In genomic region chr11:87986831-87987793, GRCm38 (mm10) we compare ENCODE assay signal across 8 mouse cellular contexts. TPM values are rescaled to one million over a fixed set of nuclear protein-coding genes. Genes with fewer than 3 reads are reported as not detected.
DNase-seq lines count a peak whose midpoint lies in the region; ATAC-seq lines count a peak whose summit lies in the region.

TSS of gene Dynll2 (minus strand) at chr11:87987533.

- peaks cover 4% of the 10 kb centered on the region; the same call in 1 of the 2 replicates for H3K4me1 ChIP-seq in hindbrain, embryonic 11.5 days (replicated peaks; ENCODE audit: control insufficient read depth, insufficient read depth, low read length)

- H3K9me3 ChIP-seq in hindbrain, embryonic 11.5 days (ENCODE audit: control insufficient read depth, low read length), result no peaks in the 10 kb centered on the region

- WGBS in hindbrain, embryonic 11.5 days, result under 1% methylated on average over 72 of the region's 107 CpGs

- H3K27me3 ChIP-seq in hindbrain, embryonic 11.5 days (ENCODE audit: control insufficient read depth, insufficient read depth, low read length), result no peaks in the 10 kb centered on the region

- peak; percentile 96 for DNase-seq in R1 (ENCODE audit: low read depth, low spot score)
- DNase-seq in cerebellum, postnatal 10 days, result peak; percentile 97 to 98
- DNase-seq in frontal cortex, postnatal 10 days (ENCODE audit: low spot score in 2 of 2), result peak; percentile 81 to 87
- DNase-seq in hindbrain, embryonic 11.5 days (ENCODE audit: low spot score), result peak; percentile 96
- peak; percentile 82 to 89 for DNase-seq in layer of hippocampus, postnatal 14 days (ENCODE audit: low spot score in 2 of 2)
- peak; percentile 90 for DNase-seq in lung, postnatal 10 days
- peak; percentile 89 for DNase-seq in ovary, postnatal 36 days (ENCODE audit: low spot score)
- DNase-seq in thymus, postnatal 14 days, result peak; percentile 88

- peak within 1 kb of the TSS; percentile 93 for H3K4me3 ChIP-seq in hindbrain, embryonic 11.5 days (ENCODE audit: low read depth, low read length)

- ATAC-seq in hindbrain, embryonic 11.5 days (ENCODE audit: low FRiP score), result peak; percentile 97

- peak within 1 kb of the TSS; percentile 98 for H3K9ac ChIP-seq in hindbrain, embryonic 11.5 days (ENCODE audit: low read depth, low read length)

- peaks cover 8% of the 10 kb centered on the region; the same call in 1 of the 2 replicates for H3K36me3 ChIP-seq in hindbrain, embryonic 11.5 days (ENCODE audit: control insufficient read depth, insufficient read depth, low read length)

- H3K4me2 ChIP-seq in hindbrain, embryonic 11.5 days (replicated peaks; ENCODE audit: low read depth, low read length), result peak within 1 kb of the TSS; percentile 89

- H3K27ac ChIP-seq in hindbrain, embryonic 11.5 days (ENCODE audit: low read depth, low read length), result peak within 1 kb of the TSS; percentile 96

RNA-seq across cellular contexts. Expression of gene Dynll2, which starts in this region (rescaled TPM):
- polyA plus RNA-seq in hindbrain, embryonic 11.5 days (2014; fragmentation: Nextera tagmentation; extraction: Ambion mirVana), result 25.4 and 26.1 TPM in 2 replicates
- total RNA-seq in layer of hippocampus, postnatal 14 days (2021), result 100 to 1,000 TPM; 406 to 432 TPM

Comparison
In these comparisons a context has a peak if more than half of its experiments do, and no peak if none do; other contexts are left out.
1. Peak in every context shown above with its lines: DNase-seq, ATAC-seq, H3K4me3 ChIP-seq and H3K27ac ChIP-seq.